In genomic region chr12:27507523-27508225, GRCm38 (mm10) we compare ENCODE assay signal across 17 mouse cellular contexts.
A peak's percentile ranks its signal among the peaks of the same experiment; 100 is the strongest.
DNase-seq lines count a peak whose midpoint lies in the region; TF ChIP-seq lines count a peak whose summit lies in the region.
"Had no signal": no experiment of that assay in that cellular context is flagged by ENCODE, and none has a peak within 500 bp of the region (broad histone marks: within the 10 kb centered on the region; RNA-seq: fewer than 3 reads in every experiment).

No protein-coding gene starts in this region.

- no peak for TF ChIP-seq CTCF in kidney, adult 2 months (conservative IDR thresholded peaks at IDR 0.05; ENCODE audit: insufficient read depth, insufficient read length, low read depth, low read length)

- 0 out of 2 replicates have a peak, but pooled peaks cover 2% of the 10 kb centered on the region for H3K4me1 ChIP-seq in kidney, adult 2 months (ENCODE audit: control insufficient read depth, insufficient read depth, low read length)

- intact Hi-C loops in heart, postnatal 36 days (cut with DNase I): no loop called here

- DNase-seq in urinary bladder, postnatal 14 days (ENCODE audit: low spot score): peak; percentile 30
- DNase-seq in urinary bladder, postnatal 25 days (ENCODE audit: low spot score): no peak
- peak; percentile 93 for DNase-seq in kidney, adult 2 months
- DNase-seq in kidney, postnatal 25 days: peak; percentile 55 to 68
- DNase-seq in heart, postnatal 36 days: no peak
- no peak for DNase-seq in right cerebral cortex, adult 2 months (ENCODE audit: low spot score in 2 of 2)
- no peak for DNase-seq in adrenal gland, postnatal 14 days
- DNase-seq: adrenal gland, postnatal 10 days; cerebellum, adult 8-10 months; embryo, embryonic 11 days; thymus, postnatal 4 days had no signal

- WGBS in kidney, adult 2 months: 23% methylated on average over 5 of the region's 5 CpGs

- peak overlapping the region; percentile 33; the same call in 1 of the 2 replicates for H3K27ac ChIP-seq in kidney, adult 2 months (ENCODE audit: insufficient read depth, low read depth, low read length)
- H3K27ac ChIP-seq: forebrain, embryonic 13.5 days; heart, embryonic 13.5 days; left cerebral cortex, adult 2 months; limb, embryonic 12.5 days; midbrain, embryonic 12.5 days; neural tube, embryonic 15.5 days had no signal

- no peaks in the 10 kb centered on the region for H3K27me3 ChIP-seq in kidney, adult 2 months (replicated peaks; ENCODE audit: control insufficient read depth, insufficient read depth, low read length)
- H3K27me3 ChIP-seq: forebrain, embryonic 13.5 days; heart, embryonic 13.5 days; limb, embryonic 12.5 days; midbrain, embryonic 12.5 days; neural tube, embryonic 15.5 days had no signal

- no peaks in the 10 kb centered on the region for H3K36me3 ChIP-seq in kidney, adult 2 months (ENCODE audit: control insufficient read depth, insufficient read depth, low read length)
- H3K36me3 ChIP-seq: heart, embryonic 13.5 days; limb, embryonic 12.5 days; midbrain, embryonic 12.5 days; neural tube, embryonic 15.5 days had no signal

- TF ChIP-seq POLR2A in kidney, adult 2 months (IDR thresholded peaks at IDR 0.05; ENCODE audit: low read depth, low read length): no peak

- no peak overlapping the region for H3K4me3 ChIP-seq in kidney, adult 2 months (ENCODE audit: insufficient read depth, low read depth, low read length)
- H3K4me3 ChIP-seq: forebrain, embryonic 13.5 days; heart, embryonic 13.5 days; left cerebral cortex, adult 2 months; limb, embryonic 12.5 days; midbrain, embryonic 12.5 days; neural tube, embryonic 15.5 days had no signal

Comparison
In these comparisons a context has a peak if more than half of its experiments do, and no peak if none do; other contexts are left out.
1. DNase-seq: peak in urinary bladder, postnatal 14 days (single experiment), kidney, adult 2 months (single experiment) and kidney, postnatal 25 days (2 of 2); none in urinary bladder, postnatal 25 days (single experiment), heart, postnatal 36 days (0 of 2), right cerebral cortex, adult 2 months (0 of 2) and adrenal gland, postnatal 14 days (single experiment).